Mouse (Mus musculus) olfactory bulb, adult 2 months (tissue): ENCODE measurements around the gene Inka1.

ENCODE experiments used
- CTCF ChIP-seq: fragments of 200-500 bp; IDR thresholded peaks from 2 replicates; pipeline ENCODE4 v1.5.1; 2012; ENCODE audit warnings: low read depth, mild to moderate bottlenecking, low read length, moderate library complexity; ENCODE audit not compliant: insufficient read depth
- POLR2A ChIP-seq: fragments of 200-500 bp; IDR thresholded peaks from 2 replicates; pipeline ENCODE4 v1.6.1; 2012; ENCODE audit warnings: mild to moderate bottlenecking, low read depth, low read length, moderate library complexity; ENCODE audit not compliant: insufficient read depth

DNA sequence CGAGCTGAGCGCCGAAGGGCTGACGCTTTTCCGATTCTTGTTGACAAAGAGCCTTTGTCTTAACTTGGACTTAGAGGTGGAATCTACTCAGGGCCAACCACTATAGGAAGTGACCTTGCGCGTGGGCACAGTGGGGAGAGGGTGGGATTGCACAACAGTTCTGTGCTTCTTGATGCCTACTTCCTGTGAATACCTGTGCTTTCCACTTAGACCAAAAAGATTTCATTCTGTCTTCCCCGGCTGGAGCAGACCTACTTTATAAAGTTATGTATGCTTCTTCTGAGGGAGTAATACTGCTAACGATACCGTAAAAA, 35.8 kb downstream of the Inka1 start, which contains the start of gene Traip:
- TF ChIP-seq CTCF (no peak), POLR2A (no peak)
